Mouse (Mus musculus) G1E (cell line): Measurements from ENCODE around the gene Asah2.

ENCODE experiments used
- CTCF ChIP-seq: IDR thresholded peaks from 2 replicates; pipeline ENCODE4 v1.5.1; 2012; ENCODE audit warnings: low read depth, low read length, inconsistent platforms, mixed read lengths
- GATA2 ChIP-seq: IDR thresholded peaks from 2 replicates; pipeline ENCODE4 v1.6.1; 2012; ENCODE audit warnings: low read depth, low read length, inconsistent platforms, borderline replicate concordance

DNA sequence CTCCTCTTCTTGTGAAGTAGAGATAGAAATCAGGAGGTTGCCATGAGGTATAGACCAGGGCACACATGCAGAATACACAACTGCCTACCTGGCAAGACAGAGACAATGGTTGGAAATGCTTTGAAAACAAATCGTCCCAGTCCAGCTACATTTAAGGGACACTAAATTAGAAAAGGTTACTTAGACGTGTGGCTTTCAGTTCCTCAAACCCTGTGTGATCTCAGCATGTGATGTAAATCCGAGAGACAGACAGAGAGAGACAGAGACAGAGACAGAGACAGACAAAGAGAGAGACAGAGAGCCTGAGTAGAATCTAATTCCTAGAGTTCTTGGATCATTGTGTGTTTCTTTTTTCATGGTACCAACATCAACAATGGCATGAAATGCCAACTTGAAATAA is 136.6 kb downstream of the Asah2 start:
- TF ChIP-seq CTCF = no peak
- no peak for TF ChIP-seq GATA2
